Mouse (Mus musculus) forebrain, postnatal 0 days (tissue): ENCODE results near the gene Palm. TPM values are rescaled to one million over a fixed set of nuclear protein-coding genes. Genes with fewer than 3 reads are reported as not detected.
"Not testable (repeated sequence)": the region's sequence is repeated elsewhere in the genome, so short reads cannot be mapped to it uniquely, and the experiment has no call there.

ENCODE experiments used
- ATAC-seq: fragments of 200-750 bp; cut with Nextera tagmentation; 2 replicates; pipeline ENCODE4 v1.8.0; 2017; ENCODE audit warnings: mild to moderate bottlenecking, moderate library complexity
- DNase-seq: peaks from one replicate; pipeline ENCODE4 v3.0.0-alpha.2; 2015
- H3K27ac ChIP-seq: fragments of 300-500 bp; sonication (generic); 2 replicates; pipeline ENCODE4 v1.5.1; 2014; ENCODE audit warnings: low read depth, mild to moderate bottlenecking, antibody characterized with exemption, low read length, moderate library complexity, mixed read lengths
- H3K27me3 ChIP-seq: fragments of 300-500 bp; sonication (generic); 2 replicates; pipeline ENCODE4 v1.6.1; 2014; ENCODE audit warnings: mild to moderate bottlenecking, low read length, mixed read lengths; ENCODE audit not compliant: insufficient read depth
- H3K36me3 ChIP-seq: fragments of 300-500 bp; sonication (generic); 2 replicates; pipeline ENCODE4 v1.6.1; 2014; ENCODE audit warnings: mild to moderate bottlenecking, moderate library complexity; ENCODE audit not compliant: insufficient read depth
- H3K4me1 ChIP-seq: fragments of 300-500 bp; sonication (generic); 2 replicates; pipeline ENCODE4 v1.6.1; 2014; ENCODE audit warnings: antibody characterized with exemption; ENCODE audit not compliant: insufficient read depth
- H3K4me2 ChIP-seq: fragments of 300-500 bp; sonication (generic); 2 replicates; pipeline ENCODE4 v1.6.1; 2014; ENCODE audit warnings: low read depth, mild to moderate bottlenecking, moderate library complexity
- H3K4me3 ChIP-seq: fragments of 300-500 bp; sonication (generic); 2 replicates; pipeline ENCODE4 v1.5.1; 2014; ENCODE audit warnings: low read depth, low read length, mixed read lengths
- H3K9ac ChIP-seq: fragments of 300-500 bp; sonication (generic); 2 replicates; pipeline ENCODE4 v1.6.1; 2014; ENCODE audit warnings: mild to moderate bottlenecking
- H3K9me3 ChIP-seq: fragments of 300-500 bp; sonication (generic); 2 replicates; pipeline ENCODE4 v1.6.1; 2016; ENCODE audit warnings: low read length
- CTCF ChIP-seq: sonication (generic); IDR thresholded peaks from 2 replicates; pipeline ENCODE4 v1.5.1; 2016; ENCODE audit warnings: antibody characterized with exemption, control low read depth, low read depth
- whole genome bisulfite sequencing: fragments of 180-500 bp; shearing (Covaris S2); extraction: QIAGEN DNeasy Blood & Tissue Kit; methylation state at CpG from one replicate; pipeline ENCODE4 v1.1.7; 2014; 5-methylcytosine and 5-hydroxymethylcytosine counted together
- polyA plus RNA-seq: library from polyadenylated mRNA; unstranded; fragments of >200 nt; fragmentation: Nextera tagmentation; extraction: Ambion mirVana; gene quantifications from 2 replicates; pipeline ENCODE4 v1.2.1, GENCODE M21; 2015
- total RNA-seq: library from RNA; depleted of rRNA; stranded (reverse); fragments of >200 nt; gene quantifications from 2 replicates; pipeline ENCODE4 v1.2.3, GENCODE M21; 2014

The Palm gene
- total and polyA plus RNA-seq, 2 experiments from 2014 or later = 154 to 365 TPM

- ATAC-seq (peak; percentile 73), DNase-seq (peak; percentile 31)
- Histone ChIP-seq H3K4me3 (peak within 1 kb of the TSS; percentile 32), H3K27me3 (no peaks in the 10 kb centered on the region), H3K4me1 (no peaks in the 10 kb centered on the region), H3K9ac (peak within 1 kb of the TSS; percentile 43; the same call in 1 of the 2 replicates), H3K27ac (no peak within 1 kb of the TSS), H3K4me2 (peak within 1 kb of the TSS; percentile 56), H3K36me3 (peaks cover 38% of the 10 kb centered on the region), H3K9me3 (no peaks in the 10 kb centered on the region)
- WGBS = 5% methylated on average over 36 of the region's 36 CpGs
- no peak for TF ChIP-seq CTCF
Observed at GRCm38 (mm10) chr10:79754856-79755516, 38.4 kb upstream of the Palm start, which contains the start of gene Fgf22. TSS of gene Fgf22 (plus strand) at chr10:79755076.

- H3K4me2 ChIP-seq = no peak overlapping the region
Observed at GRCm38 (mm10) chr10:79755854-79756253, 37.5 kb upstream of the Palm start.

GRCm38 (mm10) chr10:79756660-79757059, 36.7 kb upstream of the Palm start:
- H3K36me3 ChIP-seq = peaks cover 55% of the 10 kb centered on the region
- no peaks in the 10 kb centered on the region for H3K4me1 ChIP-seq
- H3K4me2 ChIP-seq = no peak overlapping the region
- no peak for ATAC-seq
- no peak overlapping the region for H3K4me3 ChIP-seq
- 91% methylated on average over 24 of the region's 24 CpGs for WGBS
- TF ChIP-seq CTCF = no peak
- H3K9ac ChIP-seq = no peak overlapping the region
- no peak for DNase-seq
- no peaks in the 10 kb centered on the region for H3K27me3 ChIP-seq
- no peaks in the 10 kb centered on the region for H3K9me3 ChIP-seq
- H3K27ac ChIP-seq = no peak overlapping the region

More at GRCm38 (mm10) chr10:79755854-79756253, 37.5 kb upstream of the Palm start:
- H3K4me3 ChIP-seq = no peak overlapping the region
- 83% methylated on average over 3 of the region's 3 CpGs for WGBS
- no peaks in the 10 kb centered on the region for H3K9me3 ChIP-seq
- H3K4me1 ChIP-seq = no peaks in the 10 kb centered on the region
- no peak overlapping the region for H3K9ac ChIP-seq
- H3K27me3 ChIP-seq = no peaks in the 10 kb centered on the region
- H3K27ac ChIP-seq = no peak overlapping the region
- no peak for TF ChIP-seq CTCF
- peaks cover 47% of the 10 kb centered on the region for H3K36me3 ChIP-seq
- no peak for DNase-seq
- no peak for ATAC-seq

- H3K27me3 ChIP-seq, H3K4me2 ChIP-seq, H3K9ac ChIP-seq, ATAC-seq, H3K9me3 ChIP-seq, H3K4me1 ChIP-seq, H3K27ac ChIP-seq, H3K4me3 ChIP-seq, DNase-seq: not testable (repeated sequence)
- WGBS = 94% methylated on average over 1 of the region's 1 CpGs
- H3K36me3 ChIP-seq = peaks cover 64% of the 10 kb centered on the region
Observed at GRCm38 (mm10) chr10:79759675-79760074, 33.7 kb upstream of the Palm start.

- H3K27me3 ChIP-seq = no peaks in the 10 kb centered on the region
- H3K9me3 ChIP-seq = no peaks in the 10 kb centered on the region
- DNase-seq (no peak), ATAC-seq (no peak)
- H3K9ac ChIP-seq = no peak overlapping the region
- WGBS = 90% methylated on average over 11 of the region's 11 CpGs
- H3K36me3 ChIP-seq = peaks cover 62% of the 10 kb centered on the region
- no peak overlapping the region for H3K4me3 ChIP-seq
- H3K4me1 ChIP-seq = peaks cover 6% of the 10 kb centered on the region; the same call in 1 of the 2 replicates
- H3K4me2 ChIP-seq = no peak overlapping the region
- H3K27ac ChIP-seq = no peak overlapping the region
- TF ChIP-seq CTCF = no peak
Observed at GRCm38 (mm10) chr10:79760603-79761143, 32.7 kb upstream of the Palm start.

GRCm38 (mm10) chr10:79762875-79763274, 30.5 kb upstream of the Palm start:
- Histone ChIP-seq H3K9me3 (no peaks in the 10 kb centered on the region), H3K4me3 (no peak overlapping the region), H3K4me2 (no peak overlapping the region), H3K27me3 (no peaks in the 10 kb centered on the region), H3K27ac (no peak overlapping the region), H3K36me3 (peaks cover 41% of the 10 kb centered on the region), H3K9ac (no peak overlapping the region), H3K4me1 (peaks cover 11% of the 10 kb centered on the region; the same call in 1 of the 2 replicates)
- TF ChIP-seq CTCF = no peak
- WGBS = 92% methylated on average over 3 of the region's 3 CpGs
- ATAC-seq (no peak), DNase-seq (no peak)

GRCm38 (mm10) chr10:79764234-79764633, 29.1 kb upstream of the Palm start:
- no peak for TF ChIP-seq CTCF

More at GRCm38 (mm10) chr10:79764234-79764633, 29.1 kb upstream of the Palm start:
- DNase-seq (no peak), ATAC-seq (no peak)
- peaks cover 15% of the 10 kb centered on the region; the same call in 1 of the 2 replicates for H3K4me1 ChIP-seq
- no peaks in the 10 kb centered on the region for H3K9me3 ChIP-seq
- H3K4me3 ChIP-seq = no peak overlapping the region
- 81% methylated on average over 7 of the region's 7 CpGs for WGBS
- no peak overlapping the region for H3K9ac ChIP-seq
- no peak overlapping the region for H3K4me2 ChIP-seq
- H3K36me3 ChIP-seq = peaks cover 28% of the 10 kb centered on the region
- H3K27ac ChIP-seq = no peak overlapping the region
- no peaks in the 10 kb centered on the region for H3K27me3 ChIP-seq
